Mouse (Mus musculus) spleen, adult 2 months (tissue): Measurements from ENCODE around the gene Sec22a. TPM values are rescaled to one million over a fixed set of nuclear protein-coding genes. Genes with fewer than 3 reads are reported as not detected.
A peak's percentile ranks its signal among the peaks of the same experiment; 100 is the strongest.

Experiments used
- DNase-seq, 2 experiments: peaks; one replicate each; pipeline versions ENCODE4 v3.0.0 to v3.0.0-alpha.2; 2012 to 2021; ENCODE audit warnings: low spot score in 2 of 2, low read depth in 1 of 2
- H3K27ac ChIP-seq: fragments of 200-500 bp; 2 replicates; pipeline ENCODE4 v1.5.1; 2012; ENCODE audit warnings: low read length, inconsistent platforms; ENCODE audit not compliant: insufficient read depth
- H3K27me3 ChIP-seq: fragments of 200-500 bp; 2 replicates; pipeline ENCODE4 v1.6.1; 2012; ENCODE audit warnings: mild to moderate bottlenecking, moderate library complexity, low read length, inconsistent platforms; ENCODE audit not compliant: control insufficient read depth, insufficient read depth
- H3K36me3 ChIP-seq: fragments of 200-500 bp; 2 replicates; pipeline ENCODE4 v1.6.1; 2012; ENCODE audit warnings: mild to moderate bottlenecking, low read length, inconsistent platforms; ENCODE audit not compliant: control insufficient read depth, insufficient read depth
- H3K4me1 ChIP-seq: fragments of 200-500 bp; 2 replicates; pipeline ENCODE4 v1.6.1; 2011; ENCODE audit warnings: inconsistent platforms; ENCODE audit not compliant: control insufficient read depth, insufficient read depth, insufficient read length
- H3K4me3 ChIP-seq: fragments of 200-500 bp; 2 replicates; pipeline ENCODE4 v1.5.1; 2011; ENCODE audit warnings: mild to moderate bottlenecking, inconsistent platforms; ENCODE audit not compliant: insufficient read depth, insufficient read length; ENCODE audit errors: extremely low read depth
- CTCF ChIP-seq: fragments of 200-500 bp; IDR thresholded peaks from 2 replicates; pipeline ENCODE4 v1.5.1; 2011; ENCODE audit warnings: mild to moderate bottlenecking, inconsistent platforms; ENCODE audit not compliant: insufficient read depth, insufficient read length, insufficient replicate concordance; ENCODE audit errors: extremely low read depth
- POLR2A ChIP-seq: fragments of 200-500 bp; IDR thresholded peaks from 2 replicates; pipeline ENCODE4 v1.6.1; 2011; ENCODE audit warnings: low read depth, low read length, inconsistent platforms
- WGBS: fragments of 180-500 bp; shearing (Covaris S2); methylation state at CpG from one replicate; pipeline ENCODE4 v1.1.7; 2018; 5-methylcytosine and 5-hydroxymethylcytosine counted together
- polyA plus RNA-seq: library from polyadenylated mRNA; depleted of rRNA; stranded (reverse); fragments of >200 nt; gene quantifications from 2 replicates; pipeline ENCODE4 v1.2.3, GENCODE M21; 2012; rRNA removed

Gene Sec22a
- polyA plus RNA-seq, result 4.5 TPM in 2 replicates

DNA sequence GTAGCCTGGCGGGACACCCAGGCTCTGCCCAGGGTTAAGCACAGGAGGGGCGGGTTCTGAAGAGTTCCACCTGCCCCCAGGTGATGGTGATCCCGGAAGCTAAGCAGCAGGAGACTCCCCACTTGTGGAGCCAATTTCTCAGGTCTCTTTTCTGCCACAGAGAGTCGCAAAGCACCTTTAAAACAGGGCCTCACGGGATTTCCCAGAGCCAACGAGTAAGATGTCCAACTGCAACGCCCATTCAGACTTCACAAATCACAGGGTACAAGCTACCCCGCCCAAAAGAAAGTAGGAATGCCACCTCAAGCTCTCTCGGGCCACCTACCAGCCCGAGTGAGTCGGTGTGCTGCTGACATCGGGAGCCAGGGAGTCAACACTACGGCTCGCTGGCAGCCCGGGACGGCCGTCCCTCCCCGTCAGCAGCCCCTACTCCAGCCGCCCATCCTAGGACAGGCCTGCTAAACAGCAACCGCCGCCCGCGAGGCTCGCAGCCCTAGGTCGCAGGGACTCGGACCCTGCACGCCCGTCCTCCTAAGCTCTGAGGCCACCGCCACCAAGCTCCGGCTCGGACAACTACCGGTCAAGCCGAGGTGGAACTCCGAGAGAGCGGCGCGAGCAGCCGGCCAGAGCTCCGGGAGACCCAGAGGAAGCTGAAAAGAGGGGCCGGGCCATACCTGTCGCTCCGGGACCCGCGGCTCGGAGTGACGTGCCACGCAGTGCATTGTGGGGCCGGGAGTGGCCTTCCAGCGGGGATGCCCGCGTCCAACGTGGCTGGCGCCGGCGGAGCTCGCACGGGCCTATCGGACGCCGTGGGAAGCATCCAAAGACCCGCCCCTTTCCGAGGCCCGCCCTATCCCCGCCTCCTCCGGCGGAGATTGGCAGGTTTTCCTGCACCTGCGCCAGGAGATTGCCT, at the start of gene Sec22a:
Gene Sec22a, minus strand, starts transcription at position 769 of the 913 bp plus-strand sequence.
- no peaks in the 10 kb centered on the region for H3K36me3 ChIP-seq
- TF ChIP-seq CTCF, result no peak
- TF ChIP-seq POLR2A, result no peak
- peak within 1 kb of the TSS; percentile 86 for H3K4me3 ChIP-seq
- H3K27me3 ChIP-seq, result no peaks in the 10 kb centered on the region
- under 1% methylated on average over 66 of the region's 67 CpGs for WGBS
- H3K4me1 ChIP-seq, result peaks cover 5% of the 10 kb centered on the region; the same call in 1 of the 2 replicates
- peak within 1 kb of the TSS; percentile 42 for H3K27ac ChIP-seq
- peak; percentile 72 to 88 for DNase-seq

DNA sequence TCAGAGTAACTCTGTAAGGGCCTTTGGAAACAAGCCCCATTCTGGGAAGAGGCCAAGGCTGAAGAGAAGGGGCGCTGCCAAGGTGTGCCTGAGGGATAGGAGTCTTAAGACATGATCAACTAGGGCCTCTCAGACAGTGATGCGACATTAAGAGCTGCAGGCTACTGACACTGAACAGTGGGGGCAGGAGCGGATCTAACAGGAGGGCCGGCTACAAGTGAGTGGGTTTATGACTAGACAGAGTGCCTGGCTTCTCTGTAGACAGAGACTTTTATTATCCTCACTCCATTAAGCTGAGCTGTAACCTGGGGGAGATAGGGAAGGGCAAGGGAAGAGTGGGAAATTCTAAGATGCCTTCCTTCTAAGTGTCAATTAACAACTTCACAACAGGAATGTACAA, 43.0 kb upstream of the Sec22a start:
- no peak for DNase-seq
- H3K36me3 ChIP-seq, result no peaks in the 10 kb centered on the region
- WGBS, result 90% methylated on average over 4 of the region's 4 CpGs
- no peak for TF ChIP-seq CTCF
- TF ChIP-seq POLR2A, result no peak
- H3K27ac ChIP-seq, result no peak overlapping the region
- H3K4me1 ChIP-seq, result no peaks in the 10 kb centered on the region
- H3K27me3 ChIP-seq, result no peaks in the 10 kb centered on the region
- H3K4me3 ChIP-seq, result no peak overlapping the region

DNA sequence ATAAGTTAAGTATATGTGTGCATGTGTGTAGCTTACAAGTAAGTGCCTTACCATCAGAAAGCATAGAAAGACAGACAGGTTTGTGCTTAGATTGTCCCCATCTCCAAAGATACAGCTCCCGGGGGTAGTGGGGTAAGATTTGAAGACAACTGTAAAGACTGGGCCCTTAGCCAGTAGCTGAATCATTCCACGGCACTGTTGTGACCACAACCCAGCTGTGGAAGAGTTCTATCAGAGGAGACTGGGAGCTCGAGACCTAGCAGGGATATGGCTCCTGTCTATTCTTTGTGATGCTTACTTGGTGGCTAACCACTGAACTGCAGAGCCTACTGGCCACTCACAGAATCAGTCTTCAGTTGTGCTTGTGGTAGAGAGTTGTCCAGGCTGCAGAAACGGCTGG, 42.4 kb upstream of the Sec22a start:
- no peaks in the 10 kb centered on the region for H3K4me1 ChIP-seq
- H3K27me3 ChIP-seq, result no peaks in the 10 kb centered on the region
- TF ChIP-seq CTCF (no peak), POLR2A (no peak)
- WGBS, result 84% methylated on average over 4 of the region's 4 CpGs
- H3K36me3 ChIP-seq, result no peaks in the 10 kb centered on the region
- H3K27ac ChIP-seq, result no peak overlapping the region
- no peak for DNase-seq
- H3K4me3 ChIP-seq, result no peak overlapping the region

DNA sequence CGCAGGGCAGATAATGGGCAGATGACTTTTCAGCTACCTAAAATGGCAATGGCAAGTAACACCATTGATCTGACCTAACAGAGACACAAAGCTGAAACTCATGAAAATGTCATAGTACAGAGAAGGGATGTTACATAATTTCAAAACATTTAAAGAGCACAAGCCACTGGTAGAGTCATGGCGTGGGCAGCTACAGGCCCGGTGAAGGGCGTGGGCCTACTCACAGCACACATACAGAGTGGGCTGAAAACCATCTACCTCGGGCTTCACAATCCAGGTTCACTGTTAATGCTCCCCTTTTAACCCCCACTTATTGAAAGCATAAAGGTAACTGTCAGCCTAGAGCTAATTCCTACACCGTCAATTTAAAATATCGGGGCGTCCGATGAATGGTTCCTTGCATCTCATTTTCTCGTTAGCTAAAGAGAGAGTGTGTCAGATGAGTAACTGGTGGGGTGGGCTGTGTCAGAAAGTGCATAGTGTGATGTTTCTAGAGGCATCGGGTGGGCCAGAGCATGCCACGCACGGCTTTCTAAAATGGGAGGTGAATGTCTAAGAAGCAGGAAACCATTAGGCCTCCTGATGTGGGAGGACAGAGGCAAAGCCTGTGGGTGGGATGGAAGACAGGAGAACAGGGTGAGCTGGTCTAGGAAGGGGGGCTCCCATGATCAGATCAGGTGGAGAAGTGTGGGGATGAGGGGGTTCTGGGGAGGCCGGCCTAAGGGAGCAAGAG, 41.8 kb upstream of the Sec22a start:
- WGBS, result 93% methylated on average over 14 of the region's 14 CpGs
- no peaks in the 10 kb centered on the region for H3K36me3 ChIP-seq
- H3K27ac ChIP-seq, result no peak overlapping the region
- no peak for DNase-seq
- TF ChIP-seq POLR2A, result no peak
- TF ChIP-seq CTCF, result no peak
- no peak overlapping the region for H3K4me3 ChIP-seq
- no peaks in the 10 kb centered on the region for H3K4me1 ChIP-seq
- no peaks in the 10 kb centered on the region for H3K27me3 ChIP-seq

DNA sequence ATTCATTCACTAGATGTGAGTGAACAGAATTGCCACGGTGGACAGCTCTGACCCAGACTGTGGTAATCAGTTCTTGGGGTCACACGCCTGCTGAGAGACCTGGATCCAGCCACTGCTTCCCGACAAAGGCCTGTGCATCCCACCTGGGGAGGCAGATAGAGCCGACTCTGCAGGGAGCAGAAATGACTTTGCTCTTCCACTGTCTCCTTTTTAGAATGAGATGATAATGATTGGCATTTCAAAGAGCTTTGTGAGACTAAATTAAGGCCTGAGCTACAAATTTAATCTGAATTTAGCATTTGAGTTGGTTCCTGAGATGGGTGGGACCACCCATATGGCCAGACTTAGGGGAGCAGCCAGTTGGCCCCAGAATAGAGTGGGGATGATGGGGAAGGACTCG, 41.1 kb upstream of the Sec22a start:
- no peak for DNase-seq
- no peaks in the 10 kb centered on the region for H3K4me1 ChIP-seq
- no peaks in the 10 kb centered on the region for H3K36me3 ChIP-seq
- no peak overlapping the region for H3K27ac ChIP-seq
- H3K4me3 ChIP-seq, result no peak overlapping the region
- H3K27me3 ChIP-seq, result no peaks in the 10 kb centered on the region
- no peak for TF ChIP-seq CTCF
- TF ChIP-seq POLR2A, result no peak
- 81% methylated on average over 5 of the region's 5 CpGs for WGBS

DNA sequence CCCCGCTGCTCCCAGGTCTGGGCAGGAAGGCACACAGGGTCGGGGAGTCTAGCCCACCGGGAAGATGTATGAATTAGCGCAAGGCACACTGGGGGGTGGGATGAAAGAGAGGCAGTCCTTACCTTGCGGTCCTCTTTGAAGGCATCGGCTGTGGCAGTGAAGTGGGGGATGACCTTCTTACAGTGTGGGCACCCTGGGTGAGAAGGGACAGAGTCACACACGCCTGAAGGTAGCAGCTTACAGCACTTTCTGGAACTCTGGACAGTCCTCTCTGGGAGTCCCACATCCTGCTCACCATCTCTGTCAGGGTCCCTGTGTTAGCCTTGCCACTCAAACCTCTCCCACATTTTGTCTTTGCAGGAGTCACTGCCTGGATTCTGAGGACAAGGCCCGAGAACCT, 40.2 kb upstream of the Sec22a start:
- Histone ChIP-seq H3K4me3 (no peak overlapping the region), H3K4me1 (no peaks in the 10 kb centered on the region), H3K27ac (no peak overlapping the region), H3K36me3 (no peaks in the 10 kb centered on the region), H3K27me3 (no peaks in the 10 kb centered on the region)
- no peak for DNase-seq
- TF ChIP-seq CTCF (no peak), POLR2A (no peak)
- WGBS, result 92% methylated on average over 8 of the region's 8 CpGs
